Mouse (Mus musculus): ENCODE data around the gene Lrrc74a.

GRCm38 (mm10) chr12:86719961-86720639 is 14.1 kb upstream of the Lrrc74a start:
- TF ChIP-seq FLI1 (IDR thresholded peaks at IDR 0.05; ENCODE audit: low read length) (no peak), GATA1 (IDR thresholded peaks at IDR 0.05; ENCODE audit: borderline replicate concordance, low read length) (no peak)
